Mouse (Mus musculus) C3H10T1/2 (cell line): ENCODE results near the gene Mfap2. TPM values are rescaled to one million over a fixed set of nuclear protein-coding genes. Genes with fewer than 3 reads are reported as not detected.

Experiments used
- polyA plus RNA-seq, 2 experiments: library from polyadenylated mRNA; unstranded; fragments of >200 nt; fragmentation: generic; extraction: Trizol; gene quantifications; one replicate each; pipeline ENCODE4 v1.2.1; 2012; ENCODE audit warnings: missing spikeins in 2 of 2

Gene Mfap2
- under 1 TPM; 0.07 to 0.87 TPM for polyA plus RNA-seq

GRCm38 (mm10) chr4:141010118-141010517, at the start of gene Mfap2:
Gene Mfap2 (plus strand): TSS chr4:141010418.

GRCm38 (mm10) chr4:140960781-140961466, 49.3 kb upstream of the Mfap2 start, which contains the start of gene Sdhb:
Gene Sdhb (plus strand): TSS chr4:140961203.

GRCm38 (mm10) chr4:140986711-140987395, 23.4 kb upstream of the Mfap2 start, which contains the start of gene Atp13a2:
Gene Atp13a2 (plus strand): TSS chr4:140986873.

GRCm38 (mm10) chr4:141060426-141061301, 50.4 kb downstream of the Mfap2 start, which contains the start of gene Crocc:
Gene Crocc (minus strand): TSS chr4:141060550.

Other genes starting within 250 kb of the Mfap2 start
- gene Padi4, start 236.2 kb upstream of the Mfap2 start, polyA plus RNA-seq, result under 1 TPM; 0.04 to 0.05 TPM
- under 1 TPM; 0.06 to 0.22 TPM for gene Padi3, start 199.8 kb upstream of the Mfap2 start, polyA plus RNA-seq
- under 1 TPM in 1 of 2 experiments, not detected in 1; 0.01 TPM for gene Padi1, start 164.6 kb upstream of the Mfap2 start, polyA plus RNA-seq
- under 1 TPM; 0.27 to 0.33 TPM for gene Padi2, start 104.1 kb upstream of the Mfap2 start, polyA plus RNA-seq
- 100 to 1,000 TPM; 193 to 286 TPM for gene Sdhb, start 49.2 kb upstream of the Mfap2 start, polyA plus RNA-seq
- gene Atp13a2, start 23.5 kb upstream of the Mfap2 start, polyA plus RNA-seq, result 10 to 100 TPM; 11.1 to 31.0 TPM
- 10 to 100 TPM in 1 of 2 experiments, 1 to 10 TPM in 1; 3.2 to 10.6 TPM for gene Crocc, start 50.1 kb downstream of the Mfap2 start, polyA plus RNA-seq
- gene Necap2, start 67.9 kb downstream of the Mfap2 start, polyA plus RNA-seq, result 10 to 100 TPM; 47.9 to 60.1 TPM
- not detected for gene Spata21, start 77.9 kb downstream of the Mfap2 start, polyA plus RNA-seq
- 10 to 100 TPM; 42.1 to 64.6 TPM for gene Szrd1, start 129.4 kb downstream of the Mfap2 start, polyA plus RNA-seq
- gene Fbxo42, start 137.5 kb downstream of the Mfap2 start, polyA plus RNA-seq, result 1 to 10 TPM; 2.7 to 9.4 TPM
- gene Rsg1, start 203.5 kb downstream of the Mfap2 start, polyA plus RNA-seq, result 1 to 10 TPM in 1 of 2 experiments, under 1 TPM in 1; 0.22 to 1.8 TPM
- gene Arhgef19, start 229.1 kb downstream of the Mfap2 start, polyA plus RNA-seq, result 10 to 100 TPM; 13.7 to 46.9 TPM